Mouse (Mus musculus) liver, adult (tissue): Measurements from ENCODE around the gene Iqcf1.

Source experiments
- GATA4 ChIP-seq: IDR thresholded peaks from 2 replicates; pipeline ENCODE4 v1.6.1; 2014; ENCODE audit warnings: mild to moderate bottlenecking, low read length; ENCODE audit not compliant: insufficient replicate concordance

Iqcf1 gene

GRCm38 (mm10) chr9:106504246-106504645, 4.5 kb downstream of the Iqcf1 start:
- no peak for TF ChIP-seq GATA4

DNA sequence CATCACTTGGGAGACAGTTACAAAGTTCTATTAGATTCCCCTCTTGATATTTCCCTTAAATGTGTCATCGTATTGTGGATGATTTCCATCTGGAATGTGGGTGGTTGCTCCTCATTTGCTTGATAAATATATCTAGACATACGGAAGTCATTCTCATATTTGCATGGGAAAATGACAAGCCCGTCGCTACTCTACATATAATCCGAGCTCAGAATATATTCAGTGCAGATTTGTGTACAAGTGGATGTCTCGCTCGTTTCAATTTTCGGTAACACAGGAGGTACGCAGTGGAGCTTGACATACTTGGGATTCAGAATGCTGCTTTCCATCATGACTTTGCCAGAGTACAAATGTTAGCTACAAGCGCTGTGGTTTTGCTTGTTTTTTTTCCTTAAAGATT, 9.6 kb downstream of the Iqcf1 start:
- no peak for TF ChIP-seq GATA4

- TF ChIP-seq GATA4, result no peak
These were observed 13.1 kb downstream of the Iqcf1 start for GRCm38 (mm10) chr9:106512729-106513450.

DNA sequence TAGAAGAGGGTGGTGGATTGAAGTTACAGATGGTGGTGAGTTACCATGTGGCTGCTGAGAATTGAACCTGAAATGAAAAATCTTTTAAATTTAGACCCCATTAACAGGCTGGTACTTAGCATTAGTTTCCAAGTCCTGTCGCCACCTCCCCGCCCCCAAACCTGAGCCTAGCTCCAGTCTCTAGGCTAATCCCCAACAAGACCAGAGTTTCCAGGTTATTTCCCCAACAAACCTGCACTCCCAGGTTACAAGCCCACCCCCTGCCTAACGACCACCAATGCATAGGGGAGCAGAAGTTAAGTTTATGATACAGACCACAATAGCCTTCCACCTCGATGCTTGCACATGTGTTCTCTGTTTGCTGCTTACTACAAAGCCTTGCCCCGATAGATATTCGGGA, 13.8 kb downstream of the Iqcf1 start:
- TF ChIP-seq GATA4, result no peak

GRCm38 (mm10) chr9:106514273-106514672, 14.5 kb downstream of the Iqcf1 start, which contains the start of gene Iqcf5:
Gene Iqcf5 (plus strand): TSS chr9:106514573.
- no peak for TF ChIP-seq GATA4

DNA sequence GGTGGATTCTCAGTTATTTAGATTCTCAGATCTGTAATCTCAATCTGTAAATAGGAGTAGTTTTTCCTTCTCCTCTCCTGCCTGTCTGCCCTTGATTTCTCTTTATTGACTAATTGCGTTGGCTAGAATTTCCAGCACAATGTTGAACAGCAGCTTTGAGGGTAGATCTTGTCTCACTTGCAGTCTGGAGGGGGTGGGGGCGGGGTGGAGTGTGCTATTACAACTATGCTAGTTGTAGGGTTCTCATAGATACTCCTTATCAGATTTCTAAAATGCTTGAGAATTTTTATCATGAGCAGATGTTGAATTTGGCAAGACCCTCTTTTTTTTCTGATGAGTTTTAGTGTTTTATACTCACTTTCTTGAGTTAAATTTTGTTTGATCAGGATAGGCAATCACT, 19.7 kb downstream of the Iqcf1 start:
- no peak for TF ChIP-seq GATA4

DNA sequence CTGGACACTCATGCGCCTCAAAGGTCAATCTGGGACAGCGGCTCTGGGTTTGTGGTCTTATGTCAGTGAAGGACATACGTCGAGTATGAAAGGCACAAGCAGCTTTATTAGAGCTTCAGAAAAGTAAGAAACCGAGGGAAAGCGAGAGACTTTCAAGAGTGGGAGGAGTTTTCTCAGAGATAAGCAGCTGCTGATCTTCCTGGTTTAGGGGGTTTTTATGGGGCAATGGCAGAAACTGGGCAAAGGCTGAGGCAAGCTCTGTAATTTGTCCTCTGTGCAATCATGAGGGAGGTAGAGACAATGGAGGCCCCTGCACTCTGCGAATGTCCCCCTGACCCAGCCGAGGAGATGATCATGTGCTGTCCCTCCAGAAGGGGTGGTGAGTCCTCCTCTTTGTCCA, 20.1 kb downstream of the Iqcf1 start:
- TF ChIP-seq GATA4, result no peak

GRCm38 (mm10) chr9:106531833-106532232, 32.1 kb downstream of the Iqcf1 start:
- TF ChIP-seq GATA4, result no peak

DNA sequence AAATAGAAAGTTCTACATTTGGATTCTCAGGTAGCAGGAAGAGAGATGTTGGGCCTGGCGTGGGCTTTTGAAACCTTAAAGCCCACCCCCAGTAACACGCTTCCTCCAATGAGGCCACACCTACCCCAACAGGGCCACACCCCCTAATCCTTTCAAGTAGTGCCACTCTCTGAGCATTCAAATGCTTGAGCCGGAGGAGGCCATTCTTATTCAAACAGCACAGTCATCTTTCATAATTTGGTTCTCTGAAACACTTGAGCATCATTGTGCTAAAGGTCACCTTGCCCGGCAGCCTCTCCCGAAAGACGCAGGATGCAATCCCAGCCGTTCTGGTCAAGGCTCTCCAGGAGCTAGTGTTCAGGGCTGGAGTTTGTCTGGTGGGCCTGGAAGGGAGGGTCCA, 34.5 kb downstream of the Iqcf1 start:
- TF ChIP-seq GATA4, result no peak

- TF ChIP-seq GATA4, result no peak
These were observed 35.2 kb downstream of the Iqcf1 start for GRCm38 (mm10) chr9:106534975-106535374.
